Mouse (Mus musculus): ENCODE measurements around the gene Smg5.

DNA sequence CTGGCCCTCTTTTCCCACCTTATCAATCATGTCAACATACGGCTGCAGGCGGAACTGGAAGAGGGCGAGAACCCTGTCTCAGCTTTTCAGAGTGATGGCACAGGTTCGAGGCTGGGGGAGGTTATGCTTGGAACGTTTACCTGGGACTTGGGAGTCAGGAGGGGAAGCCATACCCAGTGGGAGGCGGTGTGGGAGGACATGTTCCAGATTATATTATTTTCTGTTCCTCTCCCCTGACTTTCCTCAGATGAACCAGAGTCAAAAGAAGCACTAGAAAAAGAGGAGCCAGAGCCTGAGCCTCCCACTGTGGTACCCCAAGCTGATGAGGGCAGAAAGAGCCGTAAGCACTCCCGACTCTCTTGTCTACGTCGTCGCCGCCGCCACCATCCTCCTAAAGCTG is 14.7 kb downstream of the Smg5 start:
- no peak for TF ChIP-seq POLR2A (IDR thresholded peaks at IDR 0.05; ENCODE audit: borderline replicate concordance, extremely low read depth, insufficient read depth, insufficient read length, poor library complexity, severe bottlenecking)
- no peak for TF ChIP-seq CTCF (IDR thresholded peaks at IDR 0.05; ENCODE audit: borderline replicate concordance, extremely low read depth, insufficient read depth, insufficient read length)

Measured in brain, embryonic 14.5 days (tissue).